Mouse (Mus musculus) liver, embryonic 14.5 days (tissue): ENCODE data around the gene Tbcc.

ENCODE experiments used
- CTCF ChIP-seq: IDR thresholded peaks from 2 replicates; pipeline ENCODE4 v1.5.1; 2016; ENCODE audit warnings: antibody characterized with exemption, low read depth, control low read depth
- EP300 ChIP-seq: IDR thresholded peaks from 2 replicates; pipeline ENCODE4 v1.6.1; 2016; ENCODE audit warnings: antibody characterized with exemption, low read depth

DNA sequence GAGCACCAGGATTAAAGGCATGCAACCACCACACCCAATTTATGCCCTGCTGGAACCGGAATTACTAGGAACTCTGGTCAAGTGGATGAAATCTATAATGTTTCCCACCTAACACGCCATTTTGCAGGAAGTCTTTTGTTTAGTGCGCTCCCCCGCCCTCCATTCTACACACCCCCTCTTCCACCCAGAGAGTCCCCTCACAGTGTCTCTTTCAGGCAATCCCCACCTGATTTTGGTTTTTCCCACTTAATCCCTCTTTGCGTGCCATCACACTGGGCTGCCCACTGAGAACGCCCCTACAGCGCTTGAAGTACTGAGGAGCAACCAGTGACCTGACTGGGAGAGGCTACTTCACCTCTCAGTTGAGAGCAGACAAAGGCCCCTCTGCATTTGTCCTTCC lies 43.3 kb upstream of the Tbcc start:
- TF ChIP-seq CTCF: no peak
- TF ChIP-seq EP300: no peak
